Mouse (Mus musculus): ENCODE measurements around the gene Gfod2. TPM values are rescaled to one million over a fixed set of nuclear protein-coding genes. Genes with fewer than 3 reads are reported as not detected.

Gfod2 gene
- polyA plus RNA-seq, 1 experiment from 2014 or later, result 11.8 TPM

DNA sequence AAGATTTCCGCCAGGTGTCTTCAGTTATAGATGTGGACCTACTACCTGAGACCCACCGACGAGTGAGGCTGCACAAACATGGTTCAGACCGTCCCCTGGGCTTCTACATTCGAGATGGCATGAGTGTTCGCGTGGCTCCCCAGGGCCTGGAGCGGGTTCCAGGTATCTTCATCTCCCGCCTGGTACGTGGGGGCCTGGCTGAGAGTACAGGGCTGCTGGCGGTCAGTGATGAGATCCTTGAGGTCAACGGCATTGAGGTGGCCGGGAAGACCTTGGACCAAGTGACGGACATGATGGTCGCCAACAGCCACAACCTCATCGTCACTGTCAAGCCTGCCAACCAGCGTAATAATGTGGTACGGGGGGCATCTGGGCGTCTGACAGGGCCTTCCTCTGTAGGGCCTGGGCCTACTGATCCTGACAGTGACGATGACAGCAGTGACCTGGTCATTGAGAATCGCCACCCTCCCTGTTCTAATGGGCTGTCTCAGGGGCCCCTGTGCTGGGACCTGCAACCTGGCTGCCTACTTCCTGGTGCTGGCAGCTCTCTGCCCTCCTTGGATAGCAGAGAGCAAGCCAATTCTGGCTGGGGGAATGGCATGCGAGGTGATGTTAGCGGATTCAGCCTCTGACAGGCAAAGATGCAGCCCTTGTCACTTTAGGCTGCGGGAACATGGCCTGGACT, 55.6 kb downstream of the Gfod2 start:
- Histone ChIP-seq H3K4me3 (ENCODE audit: low read depth, low read length) (no peak overlapping the region), H3K27ac (ENCODE audit: low read depth) (no peak overlapping the region), H3K4me2 (ENCODE audit: low read length) (no peak overlapping the region), H3K4me1 (replicated peaks; ENCODE audit: control insufficient read depth, insufficient read depth, low read length) (peaks cover 17% of the 10 kb centered on the region; the same call in 1 of the 2 replicates), H3K9ac (ENCODE audit: low read length) (no peak overlapping the region), H3K36me3 (ENCODE audit: control insufficient read depth, insufficient read depth, low read length) (peaks cover 20% of the 10 kb centered on the region), H3K9me3 (ENCODE audit: control insufficient read depth, low read length) (no peaks in the 10 kb centered on the region), H3K27me3 (replicated peaks; ENCODE audit: control insufficient read depth, insufficient read depth, low read length) (no peaks in the 10 kb centered on the region)
- 91% methylated on average over 24 of the region's 24 CpGs for WGBS
- no peak for DNase-seq (ENCODE audit: low spot score)
- ATAC-seq (replicated peaks; ENCODE audit: low FRiP score, low TSS enrichment, low read depth), result no peak

DNA sequence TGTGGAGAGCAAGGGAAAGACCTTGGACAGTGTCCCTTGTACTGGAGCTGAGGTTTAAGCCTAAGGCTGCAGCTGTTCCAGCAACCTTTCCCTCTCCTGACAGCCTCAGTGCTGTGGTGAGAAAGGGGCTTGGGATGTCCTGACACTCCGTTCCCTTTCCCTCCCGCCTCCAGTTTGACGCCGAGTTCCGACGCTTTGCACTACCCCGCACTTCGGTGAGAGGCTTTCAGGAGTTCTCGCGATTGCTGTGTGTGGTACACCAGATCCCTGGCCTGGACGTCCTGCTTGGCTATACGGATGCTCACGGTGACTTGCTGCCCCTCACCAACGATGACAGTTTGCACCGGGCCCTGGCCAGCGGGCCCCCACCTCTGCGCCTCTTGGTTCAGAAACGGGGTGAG, 56.5 kb downstream of the Gfod2 start:
- WGBS, result 48% methylated on average over 18 of the region's 18 CpGs
- H3K4me1 ChIP-seq (replicated peaks; ENCODE audit: control insufficient read depth, insufficient read depth, low read length), result peaks cover 15% of the 10 kb centered on the region; the same call in 1 of the 2 replicates
- ATAC-seq (replicated peaks; ENCODE audit: low FRiP score, low TSS enrichment, low read depth) (no peak), DNase-seq (ENCODE audit: low spot score) (no peak)
- H3K36me3 ChIP-seq (ENCODE audit: control insufficient read depth, insufficient read depth, low read length), result peaks cover 29% of the 10 kb centered on the region
- peak overlapping the region; percentile 68 for H3K4me3 ChIP-seq (ENCODE audit: low read depth, low read length)
- peak overlapping the region; percentile 95 for H3K4me2 ChIP-seq (ENCODE audit: low read length)
- H3K9ac ChIP-seq (ENCODE audit: low read length), result peak overlapping the region; percentile 52; the same call in 1 of the 2 replicates
- no peaks in the 10 kb centered on the region for H3K27me3 ChIP-seq (replicated peaks; ENCODE audit: control insufficient read depth, insufficient read depth, low read length)
- peak overlapping the region; percentile 89; the same call in 1 of the 2 replicates for H3K27ac ChIP-seq (ENCODE audit: low read depth)
- no peaks in the 10 kb centered on the region for H3K9me3 ChIP-seq (ENCODE audit: control insufficient read depth, low read length)

DNA sequence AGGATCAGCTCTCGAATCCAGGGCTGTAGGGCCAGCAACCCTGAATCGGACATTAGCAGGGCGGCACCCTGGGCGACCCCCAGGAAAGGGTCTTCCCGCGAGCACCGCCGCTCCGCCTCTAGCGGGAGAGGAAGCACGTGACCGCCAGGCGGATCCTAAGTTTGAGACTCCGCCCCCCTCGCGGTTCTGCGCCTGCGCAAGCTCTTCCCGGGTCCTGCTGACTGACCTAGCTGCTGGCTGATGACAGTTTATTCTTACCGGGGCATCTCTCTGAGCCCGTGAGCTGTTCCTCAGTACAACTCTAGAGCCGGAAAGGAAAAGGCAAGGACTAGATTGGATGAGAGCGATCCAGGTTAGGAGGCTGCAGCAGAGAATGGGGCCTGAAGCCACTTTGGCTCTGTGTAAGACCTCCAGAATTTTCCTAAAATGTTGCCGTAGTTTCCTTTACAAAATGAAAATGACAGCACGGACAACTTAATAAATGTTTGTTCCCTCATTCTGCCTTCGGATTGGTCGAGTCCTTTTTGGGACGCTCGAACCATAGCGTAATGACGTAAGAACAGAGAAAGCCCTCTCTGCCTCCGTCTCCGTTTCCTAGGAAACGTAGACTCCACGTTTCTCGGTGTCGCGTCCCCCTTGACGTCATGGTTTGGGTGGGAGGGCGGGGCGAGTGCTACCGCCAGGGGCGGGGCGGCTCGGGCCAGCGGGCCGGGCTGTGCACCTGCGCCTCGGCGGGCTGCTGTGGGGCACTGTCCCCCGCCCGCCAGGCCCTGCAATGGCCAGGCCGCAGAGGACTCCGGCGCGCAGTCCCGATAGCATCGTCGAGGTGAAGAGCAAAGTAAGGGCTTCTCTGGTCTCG, 57.3 kb downstream of the Gfod2 start, which contains the start of the genes Acd and Pard6a:
Gene Acd (minus strand): TSS at position 137 of the 859 bp plus-strand sequence.
Gene Pard6a (plus strand): TSS at position 183 of the 859 bp plus-strand sequence.
- H3K36me3 ChIP-seq (ENCODE audit: control insufficient read depth, insufficient read depth, low read length), result peaks cover 34% of the 10 kb centered on the region
- DNase-seq (ENCODE audit: low spot score) (peak; percentile 99), ATAC-seq (replicated peaks; ENCODE audit: low FRiP score, low TSS enrichment, low read depth) (peak; percentile 73)
- H3K9ac ChIP-seq (ENCODE audit: low read length), result peak within 1 kb of the TSS; percentile 52
- peaks cover 12% of the 10 kb centered on the region; the same call in 1 of the 2 replicates for H3K4me1 ChIP-seq (replicated peaks; ENCODE audit: control insufficient read depth, insufficient read depth, low read length)
- no peaks in the 10 kb centered on the region for H3K27me3 ChIP-seq (replicated peaks; ENCODE audit: control insufficient read depth, insufficient read depth, low read length)
- WGBS, result 0% methylated on average over 60 of the region's 60 CpGs
- no peaks in the 10 kb centered on the region for H3K9me3 ChIP-seq (ENCODE audit: control insufficient read depth, low read length)
- H3K27ac ChIP-seq (ENCODE audit: low read depth), result peak within 1 kb of the TSS; percentile 89
- H3K4me3 ChIP-seq (ENCODE audit: low read depth, low read length), result peak within 1 kb of the TSS; percentile 68
- H3K4me2 ChIP-seq (ENCODE audit: low read length), result peak within 1 kb of the TSS; percentile 95

DNA sequence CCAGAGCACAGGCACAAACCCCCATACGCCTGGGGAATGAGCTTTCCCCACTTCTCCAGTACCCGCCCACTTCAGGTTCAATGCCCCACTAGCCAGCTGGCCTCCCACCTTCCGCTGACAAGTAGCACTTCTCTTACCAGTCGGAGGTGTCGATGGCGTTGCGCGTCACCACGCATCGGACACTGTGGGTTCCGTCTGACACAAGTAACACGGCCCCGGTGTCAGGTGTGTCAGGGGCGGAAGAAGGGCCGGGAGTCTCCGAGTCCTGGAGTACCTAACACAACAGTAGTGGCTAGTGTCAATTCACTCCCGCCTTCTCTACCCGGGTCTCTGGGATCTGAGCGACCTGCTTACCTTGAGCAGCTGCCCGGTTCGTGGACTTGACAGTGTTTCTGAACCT, 57.9 kb downstream of the Gfod2 start:
- peak overlapping the region; percentile 89; the same call in 1 of the 2 replicates for H3K27ac ChIP-seq (ENCODE audit: low read depth)
- under 1% methylated on average over 21 of the region's 21 CpGs for WGBS
- H3K4me2 ChIP-seq (ENCODE audit: low read length), result peak overlapping the region; percentile 95
- peak; percentile 48 for ATAC-seq (replicated peaks; ENCODE audit: low FRiP score, low TSS enrichment, low read depth)
- no peaks in the 10 kb centered on the region for H3K9me3 ChIP-seq (ENCODE audit: control insufficient read depth, low read length)
- peaks cover 12% of the 10 kb centered on the region; the same call in 1 of the 2 replicates for H3K4me1 ChIP-seq (replicated peaks; ENCODE audit: control insufficient read depth, insufficient read depth, low read length)
- H3K9ac ChIP-seq (ENCODE audit: low read length), result peak overlapping the region; percentile 52
- H3K36me3 ChIP-seq (ENCODE audit: control insufficient read depth, insufficient read depth, low read length), result peaks cover 34% of the 10 kb centered on the region
- DNase-seq (ENCODE audit: low spot score), result no peak
- H3K27me3 ChIP-seq (replicated peaks; ENCODE audit: control insufficient read depth, insufficient read depth, low read length), result no peaks in the 10 kb centered on the region
- H3K4me3 ChIP-seq (ENCODE audit: low read depth, low read length), result peak overlapping the region; percentile 68

DNA sequence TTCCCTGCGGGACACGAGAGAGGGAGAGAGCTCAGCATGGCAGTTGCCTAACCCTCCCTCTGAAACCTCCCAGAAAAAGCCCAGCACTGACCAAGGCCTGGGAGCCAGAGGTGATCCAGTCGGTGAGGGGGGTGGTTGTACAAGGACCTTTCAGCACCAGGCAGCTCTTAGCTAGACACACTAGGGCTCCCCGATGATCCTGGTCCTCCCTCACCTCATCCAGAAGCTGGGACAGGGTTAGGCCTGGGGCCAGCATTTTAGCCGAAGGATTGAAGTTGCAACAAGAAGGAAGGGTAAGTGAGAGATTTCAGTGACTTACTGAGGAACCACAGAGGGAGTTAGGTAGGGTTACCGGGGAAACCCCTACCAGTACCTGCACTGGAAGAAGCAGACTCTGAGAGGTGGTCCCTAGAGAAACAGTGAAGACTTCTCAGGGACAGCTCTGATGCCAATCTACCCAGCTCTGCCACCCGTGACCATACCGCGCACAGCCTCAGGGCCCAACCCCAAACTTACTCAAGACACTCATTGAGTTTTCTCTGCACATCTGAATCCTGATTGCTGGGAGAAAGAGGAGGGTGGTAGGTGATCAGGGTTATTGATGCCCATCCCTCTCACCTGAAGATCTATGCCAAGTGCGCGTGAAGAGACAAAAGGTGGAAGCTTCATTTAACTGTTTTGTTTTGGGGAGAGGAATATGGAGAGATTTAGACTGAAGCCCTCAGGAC, 58.8 kb downstream of the Gfod2 start:
- H3K36me3 ChIP-seq (ENCODE audit: control insufficient read depth, insufficient read depth, low read length), result peaks cover 34% of the 10 kb centered on the region
- ATAC-seq (replicated peaks; ENCODE audit: low FRiP score, low TSS enrichment, low read depth), result no peak

DNA sequence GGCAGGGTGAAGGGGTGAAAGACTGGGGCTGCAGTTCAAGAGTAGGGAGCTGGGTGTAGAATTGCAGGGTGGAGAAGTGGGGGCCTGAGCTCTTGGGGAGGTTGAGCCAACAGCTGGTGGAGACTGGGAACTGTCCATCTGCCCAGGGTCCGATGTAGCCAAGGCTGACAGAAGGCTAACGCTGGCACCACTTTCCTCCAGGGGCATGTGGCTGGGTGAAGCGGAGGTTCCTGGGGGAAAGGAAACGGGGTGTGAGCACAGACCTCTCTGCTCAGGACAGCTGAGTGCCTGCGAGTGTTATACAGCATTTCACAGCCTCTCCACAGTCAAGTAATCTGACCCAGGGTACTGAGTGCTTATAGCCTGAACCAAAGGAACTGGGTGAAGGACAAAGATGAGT, 59.7 kb downstream of the Gfod2 start:
- Histone ChIP-seq H3K9me3 (ENCODE audit: control insufficient read depth, low read length) (no peaks in the 10 kb centered on the region), H3K27ac (ENCODE audit: low read depth) (no peak overlapping the region), H3K4me3 (ENCODE audit: low read depth, low read length) (no peak overlapping the region), H3K9ac (ENCODE audit: low read length) (no peak overlapping the region), H3K4me2 (ENCODE audit: low read length) (no peak overlapping the region), H3K4me1 (replicated peaks; ENCODE audit: control insufficient read depth, insufficient read depth, low read length) (peaks cover 19% of the 10 kb centered on the region), H3K27me3 (replicated peaks; ENCODE audit: control insufficient read depth, insufficient read depth, low read length) (0 out of 2 replicates have a peak, but pooled peaks cover 3% of the 10 kb centered on the region), H3K36me3 (ENCODE audit: control insufficient read depth, insufficient read depth, low read length) (peaks cover 28% of the 10 kb centered on the region)
- no peak for ATAC-seq (replicated peaks; ENCODE audit: low FRiP score, low TSS enrichment, low read depth)
- 88% methylated on average over 5 of the region's 5 CpGs for WGBS
- no peak for DNase-seq (ENCODE audit: low spot score)

More for the DNA sequence above, 58.8 kb downstream of the Gfod2 start:
- WGBS, result 91% methylated on average over 11 of the region's 11 CpGs
- no peaks in the 10 kb centered on the region for H3K9me3 ChIP-seq (ENCODE audit: control insufficient read depth, low read length)
- H3K27ac ChIP-seq (ENCODE audit: low read depth), result no peak overlapping the region
- H3K4me2 ChIP-seq (ENCODE audit: low read length), result peak overlapping the region; percentile 95
- peak overlapping the region; percentile 68; the same call in 1 of the 2 replicates for H3K4me3 ChIP-seq (ENCODE audit: low read depth, low read length)
- DNase-seq (ENCODE audit: low spot score), result no peak
- 0 out of 2 replicates have a peak, but pooled peaks cover 3% of the 10 kb centered on the region for H3K27me3 ChIP-seq (replicated peaks; ENCODE audit: control insufficient read depth, insufficient read depth, low read length)
- peak overlapping the region; percentile 52; the same call in 1 of the 2 replicates for H3K9ac ChIP-seq (ENCODE audit: low read length)
- peaks cover 12% of the 10 kb centered on the region; the same call in 1 of the 2 replicates for H3K4me1 ChIP-seq (replicated peaks; ENCODE audit: control insufficient read depth, insufficient read depth, low read length)

DNA sequence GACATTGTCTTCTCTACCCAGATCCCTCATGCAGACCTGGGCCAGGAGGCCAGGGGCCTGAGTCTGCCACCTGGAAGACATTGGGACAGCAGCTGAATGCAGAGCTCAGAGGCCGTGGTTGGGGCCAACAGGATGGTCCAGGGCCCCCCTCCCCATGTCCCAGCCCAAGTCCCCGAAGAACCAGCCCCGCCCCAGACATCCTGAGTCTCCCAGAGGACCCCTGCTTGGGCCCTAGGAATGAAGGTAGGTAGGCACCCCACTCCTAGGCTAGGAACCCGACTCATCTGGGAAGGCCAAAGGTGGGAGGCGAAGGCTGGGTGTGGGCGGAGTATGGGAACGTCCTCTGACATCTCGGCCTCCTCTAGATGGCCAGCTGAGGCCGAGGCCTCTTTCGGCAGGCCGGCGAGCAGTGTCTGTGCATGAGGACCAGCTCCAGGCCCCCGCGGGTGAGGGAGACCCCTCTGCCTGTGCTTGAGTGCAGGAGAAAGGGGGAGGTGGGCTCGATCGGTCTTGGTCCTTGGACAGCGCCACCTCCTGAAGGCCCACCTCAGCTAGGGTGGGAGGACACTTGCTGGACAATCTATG, 61.2 kb downstream of the Gfod2 start:
- ATAC-seq (replicated peaks; ENCODE audit: low FRiP score, low TSS enrichment, low read depth) (no peak), DNase-seq (ENCODE audit: low spot score) (no peak)
- peaks cover 21% of the 10 kb centered on the region for H3K36me3 ChIP-seq (ENCODE audit: control insufficient read depth, insufficient read depth, low read length)
- H3K27ac ChIP-seq (ENCODE audit: low read depth), result no peak overlapping the region
- H3K9ac ChIP-seq (ENCODE audit: low read length), result no peak overlapping the region
- peaks cover 19% of the 10 kb centered on the region for H3K4me1 ChIP-seq (replicated peaks; ENCODE audit: control insufficient read depth, insufficient read depth, low read length)
- 0 out of 2 replicates have a peak, but pooled peaks cover 5% of the 10 kb centered on the region for H3K9me3 ChIP-seq (ENCODE audit: control insufficient read depth, low read length)
- H3K27me3 ChIP-seq (replicated peaks; ENCODE audit: control insufficient read depth, insufficient read depth, low read length), result 0 out of 2 replicates have a peak, but pooled peaks cover 3% of the 10 kb centered on the region
- H3K4me3 ChIP-seq (ENCODE audit: low read depth, low read length), result no peak overlapping the region
- 89% methylated on average over 17 of the region's 17 CpGs for WGBS
- H3K4me2 ChIP-seq (ENCODE audit: low read length), result no peak overlapping the region

Measured in intestine, embryonic 14.5 days (tissue).